Mouse (Mus musculus) lung, embryonic 16.5 days (tissue): ENCODE results near the gene Plekhm1. TPM values are rescaled to one million over a fixed set of nuclear protein-coding genes. Genes with fewer than 3 reads are reported as not detected.
"Not testable (repeated sequence)": the region's sequence is repeated elsewhere in the genome, so short reads cannot be mapped to it uniquely, and the experiment has no call there.

Source experiments
- ATAC-seq: fragments of 200-750 bp; cut with Nextera tagmentation; 2 replicates; pipeline ENCODE4 v1.8.0; 2017; ENCODE audit warnings: low read depth, mild to moderate bottlenecking, moderate library complexity
- H3K27ac ChIP-seq: fragments of 300-500 bp; sonication (generic); 2 replicates; pipeline ENCODE4 v1.5.1; 2014; ENCODE audit warnings: mild to moderate bottlenecking, control low read depth, low read length
- H3K27me3 ChIP-seq: fragments of 300-500 bp; sonication (generic); 2 replicates; pipeline ENCODE4 v1.6.1; 2014; ENCODE audit warnings: low read depth, low read length, mixed read lengths; ENCODE audit not compliant: control insufficient read depth, insufficient read depth
- H3K36me3 ChIP-seq: fragments of 300-500 bp; sonication (generic); 2 replicates; pipeline ENCODE4 v1.6.1; 2014; ENCODE audit warnings: low read length; ENCODE audit not compliant: control insufficient read depth, insufficient read depth
- H3K4me1 ChIP-seq: fragments of 300-500 bp; sonication (generic); replicated peaks from 2 replicates; pipeline ENCODE4 v1.6.1; 2014; ENCODE audit warnings: low read length, mixed read lengths; ENCODE audit not compliant: control insufficient read depth, insufficient read depth
- H3K4me2 ChIP-seq: fragments of 300-500 bp; sonication (generic); 2 replicates; pipeline ENCODE4 v1.6.1; 2014; ENCODE audit warnings: low read depth, low read length, control low read depth
- H3K4me3 ChIP-seq: fragments of 300-500 bp; sonication (generic); 2 replicates; pipeline ENCODE4 v1.5.1; 2014; ENCODE audit warnings: mild to moderate bottlenecking, low read length, control low read depth
- H3K9ac ChIP-seq: fragments of 300-500 bp; sonication (generic); 2 replicates; pipeline ENCODE4 v1.6.1; 2014; ENCODE audit warnings: low read length, control low read depth
- H3K9me3 ChIP-seq: fragments of 300-500 bp; sonication (generic); 2 replicates; pipeline ENCODE4 v1.6.1; 2016; ENCODE audit warnings: low read length; ENCODE audit not compliant: control insufficient read depth
- whole genome bisulfite sequencing: fragments of 180-500 bp; shearing (Covaris S2); extraction: QIAGEN DNeasy Blood & Tissue Kit; methylation state at CpG from one replicate; pipeline ENCODE4 v1.1.7; 2014; 5-methylcytosine and 5-hydroxymethylcytosine counted together
- polyA plus RNA-seq: library from polyadenylated mRNA; unstranded; fragments of >200 nt; fragmentation: Nextera tagmentation; extraction: Ambion mirVana; gene quantifications from 2 replicates; pipeline ENCODE4 v1.2.1, GENCODE M21; 2015

Gene Plekhm1
- polyA plus RNA-seq, 1 experiment from 2014 or later: 10.2 TPM

GRCm38 (mm10) chr11:103412950-103413423 lies 500 bp upstream of the Plekhm1 start:
- 2% methylated on average over 14 of the region's 14 CpGs for WGBS
- H3K4me2 ChIP-seq: peak overlapping the region; percentile 74
- H3K36me3 ChIP-seq: no peaks in the 10 kb centered on the region
- H3K9ac ChIP-seq: peak overlapping the region; percentile 87
- H3K27me3 ChIP-seq: no peaks in the 10 kb centered on the region
- peak overlapping the region; percentile 62 for H3K27ac ChIP-seq
- peak overlapping the region; percentile 84 for H3K4me3 ChIP-seq
- peak; percentile 26 for ATAC-seq
- H3K4me1 ChIP-seq: peaks cover 6% of the 10 kb centered on the region
- no peaks in the 10 kb centered on the region for H3K9me3 ChIP-seq

GRCm38 (mm10) chr11:103411301-103411700 lies 1.2 kb downstream of the Plekhm1 start:
- ATAC-seq: no peak
- WGBS: 78% methylated on average over 1 of the region's 1 CpGs
- H3K9ac ChIP-seq: no peak overlapping the region

DNA sequence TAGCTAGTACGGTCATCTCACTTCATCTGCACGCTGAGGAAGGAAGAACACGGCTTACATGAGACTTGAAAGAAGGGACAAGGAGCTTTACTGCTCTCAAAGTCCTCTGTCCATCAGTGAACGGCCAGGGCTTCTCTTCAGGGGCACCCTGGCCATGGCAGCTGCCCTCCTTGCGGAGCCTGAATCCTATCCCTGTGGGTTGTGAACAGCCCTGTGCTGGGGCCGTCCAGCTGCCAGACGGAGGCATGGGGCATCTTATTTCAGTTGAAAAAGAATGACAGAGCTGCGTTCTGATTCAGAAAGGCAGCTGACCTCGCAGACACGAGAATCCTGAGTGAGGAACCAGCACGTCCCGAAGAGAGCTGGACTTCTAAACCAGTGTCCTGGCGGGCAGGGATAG lies 3.6 kb downstream of the Plekhm1 start:
- Histone ChIP-seq H3K4me2 (no peak overlapping the region), H3K36me3 (no peaks in the 10 kb centered on the region), H3K4me3 (no peak overlapping the region), H3K9me3 (no peaks in the 10 kb centered on the region), H3K27me3 (no peaks in the 10 kb centered on the region), H3K9ac (no peak overlapping the region), H3K4me1 (peaks cover 6% of the 10 kb centered on the region), H3K27ac (no peak overlapping the region)
- WGBS: 89% methylated on average over 13 of the region's 13 CpGs
- ATAC-seq: no peak

More at GRCm38 (mm10) chr11:103411301-103411700, 1.2 kb downstream of the Plekhm1 start:
- peaks cover 6% of the 10 kb centered on the region for H3K4me1 ChIP-seq
- H3K4me3 ChIP-seq: no peak overlapping the region
- peak overlapping the region; percentile 74; the same call in 1 of the 2 replicates for H3K4me2 ChIP-seq
- H3K36me3 ChIP-seq: no peaks in the 10 kb centered on the region
- H3K27ac ChIP-seq: no peak overlapping the region
- no peaks in the 10 kb centered on the region for H3K27me3 ChIP-seq
- no peaks in the 10 kb centered on the region for H3K9me3 ChIP-seq

DNA sequence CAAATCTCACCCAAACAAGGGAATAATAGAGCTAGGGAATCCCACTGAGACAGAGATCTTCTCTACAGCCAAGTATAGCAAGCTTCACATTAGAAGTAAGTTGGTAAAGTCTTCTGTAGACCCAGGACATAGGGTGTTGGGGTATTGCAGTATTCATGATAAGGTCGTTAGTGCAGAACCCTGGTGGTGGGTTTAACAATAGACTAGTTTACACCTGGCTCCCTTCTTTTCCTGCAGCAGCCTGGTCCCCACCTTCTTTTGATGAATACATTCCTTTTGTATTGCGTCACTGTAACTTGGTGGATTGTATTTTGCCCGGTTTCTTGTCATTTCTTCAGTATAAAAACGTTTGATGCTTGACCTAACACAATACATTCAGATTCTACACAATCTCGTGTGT lies 5.4 kb downstream of the Plekhm1 start:
- not testable (repeated sequence) for H3K4me3 ChIP-seq, H3K9ac ChIP-seq, H3K4me2 ChIP-seq, H3K4me1 ChIP-seq, H3K27me3 ChIP-seq, H3K27ac ChIP-seq, H3K36me3 ChIP-seq, ATAC-seq, H3K9me3 ChIP-seq
- 49% methylated on average over 5 of the region's 5 CpGs for WGBS

- WGBS: 52% methylated on average over 7 of the region's 7 CpGs
- Histone ChIP-seq H3K27me3 (no peaks in the 10 kb centered on the region), H3K4me2 (no peak overlapping the region), H3K36me3 (no peaks in the 10 kb centered on the region), H3K4me3 (no peak overlapping the region), H3K27ac (peak overlapping the region; percentile 52), H3K9ac (no peak overlapping the region), H3K9me3 (no peaks in the 10 kb centered on the region), H3K4me1 (peaks cover 5% of the 10 kb centered on the region)
- ATAC-seq: peak; percentile 72; the same call in 1 of the 2 replicates
These were observed 5.9 kb downstream of the Plekhm1 start for GRCm38 (mm10) chr11:103406551-103406950.

- no peak for ATAC-seq
- Histone ChIP-seq H3K4me2 (no peak overlapping the region), H3K27ac (no peak overlapping the region), H3K36me3 (no peaks in the 10 kb centered on the region), H3K9me3 (no peaks in the 10 kb centered on the region), H3K27me3 (no peaks in the 10 kb centered on the region), H3K4me3 (no peak overlapping the region), H3K9ac (no peak overlapping the region), H3K4me1 (no peaks in the 10 kb centered on the region)
- 73% methylated on average over 1 of the region's 1 CpGs for WGBS
These were observed 6.7 kb downstream of the Plekhm1 start for GRCm38 (mm10) chr11:103405814-103406213.

DNA sequence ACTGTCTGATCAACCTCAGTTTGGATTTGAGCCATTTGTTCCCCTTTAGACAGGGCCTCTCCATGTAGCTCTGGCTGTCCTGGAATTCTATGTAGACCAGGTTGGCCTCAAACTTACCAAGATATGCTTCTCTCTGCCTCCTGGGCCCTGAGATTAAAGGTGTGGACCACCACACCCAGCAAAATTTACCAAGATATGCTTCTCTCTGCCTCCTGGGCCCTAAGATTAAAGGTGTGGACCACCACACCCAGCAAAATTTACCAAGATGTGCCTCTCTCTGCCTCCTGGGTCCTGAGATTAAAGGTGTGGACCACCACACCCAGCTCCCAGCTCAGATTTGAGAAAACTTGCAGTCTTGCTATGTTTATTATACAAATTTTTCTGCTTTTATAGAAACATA lies 7.9 kb downstream of the Plekhm1 start:
- Histone ChIP-seq H3K9ac (no peak overlapping the region), H3K4me3 (no peak overlapping the region), H3K9me3 (no peaks in the 10 kb centered on the region), H3K36me3 (no peaks in the 10 kb centered on the region), H3K4me2 (no peak overlapping the region), H3K27me3 (no peaks in the 10 kb centered on the region), H3K4me1 (no peaks in the 10 kb centered on the region), H3K27ac (no peak overlapping the region)
- no peak for ATAC-seq

DNA sequence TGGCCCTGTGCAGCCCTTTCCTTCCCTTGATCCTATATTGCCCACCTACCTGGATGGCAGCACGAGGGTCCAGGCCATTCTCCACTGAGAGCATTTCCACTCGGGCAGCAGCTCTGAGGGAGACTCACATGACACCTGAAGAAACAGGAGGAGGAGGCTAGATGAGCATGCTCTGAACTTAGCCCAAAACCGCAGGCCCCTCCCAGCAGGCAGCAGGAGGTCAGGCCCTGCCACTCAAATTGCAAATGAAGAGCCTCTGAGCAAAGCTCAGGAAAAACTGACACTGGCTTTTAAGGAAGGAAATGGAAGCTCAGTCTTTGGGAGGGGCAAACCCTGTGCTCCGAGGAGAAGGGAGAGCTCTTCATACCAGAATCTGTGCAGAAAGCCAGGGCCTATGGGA lies 8.7 kb downstream of the Plekhm1 start:
- Histone ChIP-seq H3K27me3 (no peaks in the 10 kb centered on the region), H3K4me3 (no peak overlapping the region), H3K4me2 (no peak overlapping the region), H3K9me3 (no peaks in the 10 kb centered on the region), H3K4me1 (no peaks in the 10 kb centered on the region), H3K36me3 (no peaks in the 10 kb centered on the region), H3K27ac (no peak overlapping the region), H3K9ac (no peak overlapping the region)
- WGBS: 67% methylated on average over 4 of the region's 4 CpGs
- no peak for ATAC-seq

GRCm38 (mm10) chr11:103402738-103403137 lies 9.7 kb downstream of the Plekhm1 start:
- H3K9me3 ChIP-seq: no peaks in the 10 kb centered on the region
- H3K4me1 ChIP-seq: no peaks in the 10 kb centered on the region
- H3K9ac ChIP-seq: no peak overlapping the region
- H3K27ac ChIP-seq: no peak overlapping the region
- H3K27me3 ChIP-seq: no peaks in the 10 kb centered on the region
- no peak for ATAC-seq
- H3K4me3 ChIP-seq: no peak overlapping the region
- 89% methylated on average over 5 of the region's 5 CpGs for WGBS
- H3K36me3 ChIP-seq: no peaks in the 10 kb centered on the region
- H3K4me2 ChIP-seq: no peak overlapping the region

DNA sequence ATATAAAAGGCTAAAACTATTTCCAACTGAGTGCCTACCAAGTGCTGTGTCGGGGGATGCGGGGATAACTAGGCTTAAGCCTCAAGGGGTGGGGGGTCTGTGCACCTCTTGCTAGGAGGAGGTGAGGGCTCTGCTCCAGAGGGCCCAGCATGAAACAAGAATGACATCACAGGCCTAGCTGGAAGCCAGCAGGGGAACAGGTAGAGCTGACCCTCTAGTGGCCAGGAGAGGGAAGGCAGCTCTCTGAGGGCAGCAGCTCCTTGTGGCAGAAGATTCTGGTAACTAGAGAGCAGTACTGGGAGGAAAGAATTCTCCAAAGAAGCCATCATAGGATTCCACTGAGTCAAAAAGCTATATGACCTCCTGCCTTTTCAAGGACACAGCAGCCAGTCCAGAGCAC lies 10.3 kb downstream of the Plekhm1 start:
- Histone ChIP-seq H3K4me1 (no peaks in the 10 kb centered on the region), H3K9ac (no peak overlapping the region), H3K4me3 (no peak overlapping the region), H3K27ac (no peak overlapping the region), H3K9me3 (no peaks in the 10 kb centered on the region), H3K36me3 (no peaks in the 10 kb centered on the region), H3K27me3 (no peaks in the 10 kb centered on the region), H3K4me2 (no peak overlapping the region)
- 63% methylated on average over 2 of the region's 2 CpGs for WGBS
- peak; percentile 41; the same call in 1 of the 2 replicates for ATAC-seq
